In the genomic region with DNA sequence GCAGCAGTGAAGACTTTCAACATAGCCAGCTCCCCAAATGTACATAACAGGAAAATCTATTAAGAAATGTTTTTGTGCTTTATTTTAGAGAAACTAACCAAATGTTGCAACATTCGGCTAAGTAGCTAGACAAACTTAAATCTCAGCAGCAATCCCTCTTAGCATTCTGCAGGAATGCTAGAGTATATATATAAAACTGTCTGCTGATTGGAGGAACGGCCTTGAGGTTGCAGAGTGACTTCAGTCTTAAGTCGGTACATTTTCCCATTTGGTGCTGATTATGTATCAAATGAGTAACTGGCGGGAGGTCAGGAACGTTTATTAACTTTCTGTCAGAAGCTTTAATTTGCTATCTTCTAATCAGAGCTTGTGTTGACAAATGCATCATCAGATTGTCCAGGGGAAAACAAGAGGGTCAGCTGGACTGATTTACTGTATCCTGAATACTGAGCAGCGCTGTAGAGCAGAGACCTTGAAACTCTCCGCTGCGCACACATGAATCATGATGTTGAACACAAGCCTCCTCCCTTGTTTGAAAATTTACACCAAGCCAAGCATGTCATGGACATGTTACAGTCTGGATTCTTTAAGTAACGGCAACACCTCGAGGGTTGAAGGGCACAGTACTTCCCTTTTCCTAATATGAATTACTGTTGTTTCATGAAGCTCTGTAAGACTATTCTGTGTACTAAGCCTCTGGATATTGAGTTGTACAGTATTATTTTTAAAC, we compare ENCODE assay signal across 27 mouse cellular contexts.
DNase-seq lines count a peak whose midpoint lies in the region; ATAC-seq and TF ChIP-seq lines count a peak whose summit lies in the region.
"Had no signal": no experiment of that assay in that cellular context is flagged by ENCODE, and none has a peak within 500 bp of the region (broad histone marks: within the 10 kb centered on the region; RNA-seq: fewer than 3 reads in every experiment).

No protein-coding gene starts in this region.

- ATAC-seq in kidney, embryonic 15.5 days (replicated peaks; ENCODE audit: low FRiP score): 0 out of 2 replicates have a peak, but pooled peaks have one; percentile 49
- peak; percentile 85 for ATAC-seq in lung, postnatal 0 days
- ATAC-seq in megakaryocyte progenitor cell, adult 5-6 weeks (replicated peaks; ENCODE audit: poor library complexity): 0 out of 2 replicates have a peak, but pooled peaks have one; percentile 23
- ATAC-seq: forebrain, embryonic 14.5 days; intestine, postnatal 0 days had no signal

- TF ChIP-seq EP300 in lung, postnatal 0 days (IDR thresholded peaks at IDR 0.05): no peak

- TF ChIP-seq POLR2A in kidney, adult 2 months (IDR thresholded peaks at IDR 0.05; ENCODE audit: low read depth, low read length): no peak
- TF ChIP-seq POLR2A in lung, adult 2 months (IDR thresholded peaks at IDR 0.05; ENCODE audit: borderline replicate concordance, extremely low read depth, low read depth, low read length): no peak

- no peaks in the 10 kb centered on the region for H3K36me3 ChIP-seq in kidney, embryonic 15.5 days
- no peaks in the 10 kb centered on the region for H3K36me3 ChIP-seq in kidney, adult 2 months (ENCODE audit: control insufficient read depth, insufficient read depth, low read length)
- H3K36me3 ChIP-seq in lung, postnatal 0 days (ENCODE audit: insufficient read depth, low read length): no peaks in the 10 kb centered on the region
- H3K36me3 ChIP-seq: heart, embryonic 13.5 days; limb, embryonic 13.5 days; stomach, embryonic 15.5 days had no signal

- TF ChIP-seq CTCF in kidney, adult 2 months (conservative IDR thresholded peaks at IDR 0.05; ENCODE audit: insufficient read depth, insufficient read length, low read depth, low read length): no peak
- no peak for TF ChIP-seq CTCF in lung, postnatal 0 days (IDR thresholded peaks at IDR 0.05)
- TF ChIP-seq CTCF in lung, adult 2 months (IDR thresholded peaks at IDR 0.05; ENCODE audit: insufficient read depth, low read length): no peak

- H3K9me3 ChIP-seq in kidney, embryonic 15.5 days (replicated peaks): 0 out of 2 replicates have a peak, but pooled peaks cover 3% of the 10 kb centered on the region
- no peaks in the 10 kb centered on the region for H3K9me3 ChIP-seq in lung, postnatal 0 days (ENCODE audit: low read length)
- H3K9me3 ChIP-seq: heart, embryonic 13.5 days; stomach, embryonic 15.5 days had no signal

- no peaks in the 10 kb centered on the region for H3K27me3 ChIP-seq in kidney, embryonic 15.5 days
- H3K27me3 ChIP-seq in kidney, adult 2 months (replicated peaks; ENCODE audit: control insufficient read depth, insufficient read depth, low read length): no peaks in the 10 kb centered on the region; the same call in 1 of the 2 replicates
- H3K27me3 ChIP-seq in lung, postnatal 0 days (replicated peaks; ENCODE audit: insufficient read depth, low read length): no peaks in the 10 kb centered on the region
- H3K27me3 ChIP-seq: heart, embryonic 13.5 days; limb, embryonic 13.5 days; stomach, embryonic 15.5 days had no signal

- no peak for DNase-seq in kidney, adult 2 months
- peak; percentile 81 for DNase-seq in lung, postnatal 0 days (ENCODE audit: low spot score)
- DNase-seq in lung, adult 2 months: no peak
- DNase-seq in adrenal gland, postnatal 14 days: peak; percentile 47
- DNase-seq in spleen, postnatal 14 days (ENCODE audit: low spot score in 2 of 2): no peak
- no peak for DNase-seq in right cerebral cortex, postnatal 10 days (ENCODE audit: low spot score in 2 of 2)
- DNase-seq: cerebellum, adult 8-10 months; cerebellum, postnatal 36 days; gastrocnemius, adult 2 months; heart, adult 2 months; heart, postnatal 10 days; kidney, postnatal 10 days; midbrain, embryonic 14.5 days; right cerebral cortex, postnatal 14 days; thymus, adult 18-20 months; thymus, postnatal 25 days had no signal

- no peak overlapping the region for H3K4me2 ChIP-seq in kidney, embryonic 15.5 days
- H3K4me2 ChIP-seq in lung, postnatal 0 days (replicated peaks; ENCODE audit: low read depth, low read length): peak overlapping the region; percentile 22; the same call in 1 of the 2 replicates
- H3K4me2 ChIP-seq: heart, embryonic 13.5 days; hindbrain, embryonic 14.5 days; limb, embryonic 13.5 days; liver, embryonic 11.5 days; stomach, embryonic 15.5 days had no signal

- no peak overlapping the region for H3K9ac ChIP-seq in kidney, embryonic 15.5 days
- no peak overlapping the region for H3K9ac ChIP-seq in lung, postnatal 0 days (replicated peaks; ENCODE audit: low read depth)
- H3K9ac ChIP-seq: heart, embryonic 13.5 days; hindbrain, embryonic 14.5 days; limb, embryonic 13.5 days; stomach, embryonic 15.5 days had no signal

- no peak overlapping the region for H3K27ac ChIP-seq in kidney, embryonic 15.5 days
- no peak overlapping the region for H3K27ac ChIP-seq in kidney, adult 2 months (ENCODE audit: insufficient read depth, low read depth, low read length)
- H3K27ac ChIP-seq in lung, postnatal 0 days (ENCODE audit: low read length): no peak overlapping the region
- H3K27ac ChIP-seq: gastrocnemius, adult 2 months; heart, adult 2 months; heart, embryonic 13.5 days; hindbrain, embryonic 14.5 days; left cerebral cortex, adult 2 months; limb, embryonic 13.5 days; macrophage; stomach, embryonic 15.5 days had no signal

- 50% methylated on average over 10 of the region's 10 CpGs for WGBS in kidney, embryonic 15.5 days
- WGBS in kidney, adult 2 months: 65% methylated on average over 10 of the region's 10 CpGs
- 47% methylated on average over 10 of the region's 10 CpGs for WGBS in lung, postnatal 0 days
- WGBS in lung, adult 2 months: 61% methylated on average over 10 of the region's 10 CpGs

- 0 out of 2 replicates have a peak, but pooled peaks cover 4% of the 10 kb centered on the region for H3K4me1 ChIP-seq in kidney, embryonic 15.5 days
- H3K4me1 ChIP-seq in kidney, adult 2 months (ENCODE audit: control insufficient read depth, insufficient read depth, low read length): no peaks in the 10 kb centered on the region
- no peaks in the 10 kb centered on the region for H3K4me1 ChIP-seq in lung, postnatal 0 days (ENCODE audit: insufficient read depth, low read depth, low read length)
- no peaks in the 10 kb centered on the region for H3K4me1 ChIP-seq in lung, adult 2 months (ENCODE audit: control insufficient read depth, insufficient read depth, low read length)
- H3K4me1 ChIP-seq: heart, embryonic 13.5 days; limb, embryonic 13.5 days; stomach, embryonic 15.5 days had no signal

- no peak overlapping the region for H3K4me3 ChIP-seq in kidney, embryonic 15.5 days (replicated peaks)
- H3K4me3 ChIP-seq in kidney, adult 2 months (ENCODE audit: insufficient read depth, low read depth, low read length): no peak overlapping the region
- H3K4me3 ChIP-seq in lung, postnatal 0 days (ENCODE audit: low read depth, low read length): no peak overlapping the region
- no peak overlapping the region for H3K4me3 ChIP-seq in lung, adult 2 months (replicated peaks; ENCODE audit: extremely low read depth, low read depth, low read length)
- H3K4me3 ChIP-seq: gastrocnemius, adult 2 months; heart, adult 2 months; heart, embryonic 13.5 days; left cerebral cortex, adult 2 months; limb, embryonic 13.5 days; stomach, embryonic 15.5 days had no signal

Comparison
In these comparisons a context has a peak if more than half of its experiments do, and no peak if none do; other contexts are left out.
1. DNase-seq: peak in lung, postnatal 0 days (single experiment) and adrenal gland, postnatal 14 days (single experiment); none in kidney, adult 2 months (single experiment), lung, adult 2 months (single experiment), spleen, postnatal 14 days (0 of 2) and right cerebral cortex, postnatal 10 days (0 of 2).
2. ATAC-seq: peak in every context shown above with its lines; median percentile 85 in lung, postnatal 0 days; 49 in kidney, embryonic 15.5 days; 23 in megakaryocyte progenitor cell, adult 5-6 weeks.